Mouse (Mus musculus) left cerebral cortex, postnatal 36 days (tissue): Measurements from ENCODE around the gene Fgfrl1. TPM values are rescaled to one million over a fixed set of nuclear protein-coding genes. Genes with fewer than 3 reads are reported as not detected.

Source experiments
- DNase-seq, 2 experiments: peaks; one replicate each; pipeline ENCODE4 v3.0.0; 2021 to 2022; ENCODE audit warnings: low spot score in 2 of 2, mixed read lengths in 1 of 2
- intact Hi-C: fragments of 180-260 bp; cut with DNase I; formaldehyde crosslinking; loops from one replicate; pipeline ENCODE4 v1.15.1; 2025
- total RNA-seq, 2 experiments: library from RNA; stranded (reverse); gene quantifications; 2 replicates each; pipeline ENCODE4 v1.2.3; 2021

Gene Fgfrl1
- total RNA-seq, 2 experiments from 2014 or later: 16.4 to 23.8 TPM

- intact Hi-C loops: no loop called here
- no peak for DNase-seq
These were observed 29.4 kb upstream of the Fgfrl1 start for GRCm38 (mm10) chr5:108662772-108663171.

- intact Hi-C loops: loop anchor here (5.0 kb wide), 1 partner anchor 238 kb away; no protein-coding TSS in a partner anchor
- no peak for DNase-seq
These were observed 27.1 kb upstream of the Fgfrl1 start for GRCm38 (mm10) chr5:108665066-108665465.

- intact Hi-C loops: loop anchor here (5.0 kb wide), 1 partner anchor 240 kb away; no protein-coding TSS in a partner anchor
- no peak for DNase-seq
These were observed 24.8 kb upstream of the Fgfrl1 start for GRCm38 (mm10) chr5:108667370-108667769.

DNA sequence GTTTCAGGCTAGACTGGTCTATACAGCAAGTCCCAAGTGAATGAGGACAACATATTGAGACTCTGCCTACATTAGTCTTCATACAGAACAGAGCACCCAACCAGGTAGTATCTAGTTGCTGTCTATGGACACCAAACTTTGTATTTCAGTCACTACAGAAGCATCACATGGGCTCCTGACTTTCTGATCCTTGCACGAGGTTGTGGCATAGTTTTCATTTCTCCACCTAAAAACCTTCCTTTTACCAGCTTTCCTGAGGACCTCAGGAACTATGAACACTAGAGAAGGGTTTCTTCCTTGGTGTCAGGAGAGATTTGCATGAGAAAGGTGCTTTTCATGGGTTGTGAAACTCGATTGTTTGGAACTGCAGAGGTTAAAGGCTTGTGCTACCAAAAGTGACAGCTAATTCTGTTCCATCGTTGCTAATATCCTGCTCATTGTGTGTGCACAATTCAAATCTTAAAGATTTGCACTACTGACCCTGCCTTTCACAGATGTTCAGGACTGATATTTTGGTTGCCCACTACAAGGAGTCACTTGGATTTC lies 23.7 kb upstream of the Fgfrl1 start:
- no peak for DNase-seq
- intact Hi-C loops: loop anchor here (2.0 to 5.0 kb wide), 2 partner anchors 58 to 241 kb away; no protein-coding TSS in a partner anchor

DNA sequence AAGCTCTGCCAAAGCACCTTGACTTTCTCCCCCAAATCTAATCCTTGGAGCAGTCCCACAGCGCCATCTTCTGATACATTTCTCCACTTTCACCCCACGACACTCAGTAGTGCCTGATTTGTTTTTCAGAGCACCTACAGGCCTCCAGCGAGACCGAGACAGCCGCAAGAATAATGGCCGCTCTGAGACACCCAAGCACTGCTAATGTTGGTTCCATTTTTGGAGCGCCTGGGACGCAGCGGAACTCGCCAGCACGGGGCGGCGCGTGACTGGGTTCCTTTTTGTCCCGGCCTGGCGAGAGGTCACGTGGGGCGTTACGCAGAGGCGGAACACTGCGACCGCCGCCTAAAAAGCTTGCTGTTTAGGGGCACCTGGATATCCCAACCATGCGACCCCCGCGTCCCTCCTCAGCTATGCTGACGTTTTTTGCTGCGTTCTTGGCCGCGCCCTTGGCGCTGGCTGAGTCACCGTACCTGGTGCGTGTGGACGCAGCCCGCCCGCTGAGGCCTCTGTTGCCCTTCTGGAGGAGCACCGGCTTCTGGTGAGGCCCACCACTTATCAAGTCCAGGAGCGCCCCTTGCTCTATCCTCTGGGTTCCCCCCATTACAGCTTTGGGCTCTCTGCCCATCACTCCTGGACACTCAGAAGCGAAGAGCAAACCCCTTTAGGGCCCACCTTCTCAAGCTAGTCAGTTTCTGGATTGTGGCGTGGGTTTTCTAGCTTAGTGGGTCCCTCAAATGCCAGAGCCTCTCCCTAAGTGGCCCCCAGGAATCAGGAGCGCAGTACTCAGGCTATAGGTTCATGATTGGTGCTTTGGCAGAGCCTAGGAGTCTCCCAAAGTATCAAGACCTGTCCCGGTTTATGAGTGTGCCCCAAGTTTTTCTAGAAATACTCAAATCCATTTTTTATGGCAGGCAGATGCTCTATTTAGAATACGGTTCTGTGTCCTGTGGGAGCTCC lies 22.9 kb upstream of the Fgfrl1 start, which contains the start of gene Dgkq:
Gene Dgkq, minus strand, starts transcription at position 696 of the 960 bp plus-strand sequence.
- intact Hi-C loops: loop anchor here (2.0 to 5.0 kb wide), 2 partner anchors 58 to 242 kb away; no protein-coding TSS in a partner anchor
- DNase-seq: peak; percentile 91 to 92

DNA sequence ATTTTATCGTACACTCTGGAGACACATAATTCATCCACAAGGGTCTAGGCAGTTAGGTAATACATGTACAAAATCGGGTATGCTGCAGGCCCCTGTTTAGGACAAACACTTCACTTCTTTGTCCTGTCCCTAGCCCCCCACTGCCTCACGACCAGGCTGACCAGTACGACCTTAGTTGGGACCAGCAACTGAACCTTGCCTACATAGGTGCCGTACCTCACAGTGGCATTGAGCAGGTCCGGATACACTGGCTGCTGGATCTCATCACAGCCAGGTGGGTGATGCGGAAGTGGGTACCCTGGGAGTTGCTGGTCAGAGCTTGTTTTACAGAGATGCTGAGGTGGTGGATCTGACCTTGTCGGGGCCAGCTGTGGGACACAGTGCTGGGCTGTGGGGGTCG lies 22.2 kb upstream of the Fgfrl1 start:
- intact Hi-C loops: loop anchor here (2.0 to 5.0 kb wide), 2 partner anchors 57 to 243 kb away; no protein-coding TSS in a partner anchor
- DNase-seq: no peak

GRCm38 (mm10) chr5:108670785-108671184 lies 21.4 kb upstream of the Fgfrl1 start:
- intact Hi-C loops: no loop called here
- DNase-seq: no peak

- intact Hi-C loops: no loop called here
- DNase-seq: no peak
These were observed 20.4 kb upstream of the Fgfrl1 start for GRCm38 (mm10) chr5:108671757-108672156.

DNA sequence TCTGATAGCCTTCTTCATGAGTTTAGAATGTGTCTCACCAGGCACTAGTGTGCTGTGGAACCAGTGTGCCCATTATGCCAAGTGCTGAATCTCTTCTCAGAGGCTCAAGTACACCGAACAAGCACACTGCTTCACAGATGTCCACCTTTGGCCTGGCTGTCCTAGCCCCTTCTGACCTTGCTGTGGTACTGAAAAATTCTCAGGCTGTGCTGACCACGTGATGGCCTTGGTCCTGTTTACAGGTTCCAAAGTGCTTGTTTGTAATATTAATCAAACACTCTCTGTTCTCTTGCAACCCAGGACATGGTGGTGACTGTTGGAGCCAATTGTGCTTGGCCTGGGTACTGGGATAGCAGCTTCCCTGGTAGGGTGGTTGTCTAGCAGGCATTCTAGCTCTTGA lies 17.6 kb upstream of the Fgfrl1 start:
- intact Hi-C loops: no loop called here
- no peak for DNase-seq

DNA sequence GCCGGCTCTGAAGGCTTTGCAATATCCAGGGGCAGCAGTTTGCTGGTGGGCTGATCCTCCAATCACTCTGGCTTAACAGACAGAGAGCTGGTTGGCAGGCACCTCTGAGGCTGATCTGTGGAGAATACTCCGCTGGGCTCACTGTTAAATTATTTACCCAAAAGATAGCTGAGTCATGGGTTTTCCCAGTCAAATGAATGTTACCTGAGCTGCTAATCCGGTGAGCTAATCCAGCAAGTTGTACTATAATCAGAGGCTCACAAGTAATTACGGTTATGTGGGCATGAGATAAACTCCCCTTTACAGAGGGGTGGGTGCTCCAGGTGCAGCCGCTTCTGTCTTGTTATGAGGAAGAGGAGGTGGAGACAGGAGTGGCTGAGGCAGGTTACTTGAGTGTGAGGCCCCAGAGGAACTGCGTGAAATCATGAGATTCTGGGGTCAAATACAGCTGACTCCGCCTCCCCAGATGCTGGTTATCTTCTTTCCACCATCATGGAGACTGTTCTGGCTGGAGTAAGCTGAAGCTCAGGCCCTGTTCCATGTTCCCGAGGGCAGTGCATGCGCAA lies 16.8 kb upstream of the Fgfrl1 start, which contains the start of gene Slc26a1:
Gene Slc26a1, minus strand, starts transcription at position 319 of the 566 bp plus-strand sequence.
- no peak for DNase-seq
- intact Hi-C loops: no loop called here

DNA sequence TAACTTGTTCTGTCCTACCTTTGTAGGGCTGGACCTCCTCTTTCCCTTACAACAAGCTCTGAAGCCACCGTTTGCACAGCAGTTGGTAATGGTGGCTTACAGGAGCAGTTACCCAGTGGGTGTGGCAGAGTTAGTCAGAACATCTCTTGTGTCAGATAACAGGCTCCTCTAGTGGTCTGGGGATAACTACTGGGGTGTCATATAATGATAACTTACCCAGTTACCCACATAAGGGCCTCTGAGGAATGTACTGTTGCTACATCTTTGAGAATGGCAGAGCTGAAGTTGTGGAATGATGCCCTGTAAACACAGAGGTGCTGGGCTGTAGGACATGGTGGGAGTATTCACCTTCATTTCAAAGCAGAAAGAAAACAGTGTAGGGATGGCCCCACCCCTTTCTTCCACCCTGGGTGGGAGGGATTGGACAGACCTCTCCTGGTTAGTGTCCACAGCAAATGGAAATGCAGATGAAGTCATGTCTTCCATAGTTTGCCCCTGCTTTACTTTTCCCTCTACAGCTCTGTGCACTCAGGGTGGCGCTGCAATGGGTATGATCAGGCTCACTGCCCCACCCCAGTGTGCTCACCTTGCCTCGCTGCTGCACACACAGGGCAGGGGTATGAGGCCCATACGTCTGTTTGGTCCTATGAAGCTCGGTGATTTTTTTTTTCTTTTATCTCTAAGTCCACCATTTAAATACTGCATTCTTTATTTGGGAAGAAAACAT lies 15.2 kb upstream of the Fgfrl1 start:
- intact Hi-C loops: no loop called here
- DNase-seq: no peak

GRCm38 (mm10) chr5:108677605-108678295 lies 14.4 kb upstream of the Fgfrl1 start:
- peak; percentile 82 to 84 for DNase-seq
- intact Hi-C loops: no loop called here

GRCm38 (mm10) chr5:108678296-108678854 lies 13.8 kb upstream of the Fgfrl1 start:
- no peak for DNase-seq
- intact Hi-C loops: no loop called here

- intact Hi-C loops: no loop called here
- no peak for DNase-seq
These were observed 12.3 kb upstream of the Fgfrl1 start for GRCm38 (mm10) chr5:108679909-108680308.

DNA sequence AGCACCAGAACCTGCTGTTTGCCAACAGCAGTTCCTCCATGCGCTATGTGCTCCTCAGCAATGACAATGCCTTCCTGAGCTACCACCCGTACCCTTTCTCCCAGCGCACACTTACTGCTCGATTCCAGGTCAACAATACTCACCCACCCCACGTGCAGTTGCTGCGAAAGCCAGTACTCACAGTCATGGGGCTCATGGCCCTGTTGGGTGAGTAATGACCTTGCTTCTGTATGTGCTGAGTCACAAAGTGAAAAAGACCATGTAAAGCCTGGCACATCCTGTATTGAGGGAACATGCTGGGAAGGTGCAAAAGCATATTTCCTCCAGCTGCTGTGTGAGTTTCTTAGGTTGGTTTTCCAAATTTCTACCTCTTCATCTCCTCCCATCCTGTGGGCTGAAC lies 11.3 kb upstream of the Fgfrl1 start:
- intact Hi-C loops: no loop called here
- DNase-seq: no peak

DNA sequence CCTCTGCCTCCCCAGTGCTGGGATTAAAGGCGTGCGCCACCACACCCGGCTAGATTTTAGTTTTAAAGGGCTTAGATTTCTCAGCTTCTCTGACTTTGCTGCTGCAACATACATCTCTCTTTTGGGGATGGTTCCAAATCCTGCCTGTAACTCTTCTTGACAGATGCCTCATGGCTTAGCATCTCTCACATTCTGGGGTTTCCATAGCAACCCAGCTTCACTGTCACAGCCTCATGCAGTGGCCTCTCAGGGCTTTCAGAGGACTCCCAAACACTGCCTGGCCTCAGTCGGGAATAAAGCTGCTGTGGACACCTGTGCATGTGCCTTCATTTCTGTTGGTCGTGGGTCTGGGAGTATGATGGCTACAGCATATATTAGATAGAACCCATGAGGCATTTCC lies 3.1 kb upstream of the Fgfrl1 start:
- DNase-seq: no peak
- intact Hi-C loops: no loop called here

GRCm38 (mm10) chr5:108691152-108691551 lies 1.0 kb upstream of the Fgfrl1 start:
- no peak for DNase-seq
- intact Hi-C loops: no loop called here

- intact Hi-C loops: loop anchor here (2.0 kb wide), 1 partner anchor 33 kb away; no protein-coding TSS in a partner anchor
- DNase-seq: peak; percentile 57 to 61
These were observed 1.7 kb downstream of the Fgfrl1 start for GRCm38 (mm10) chr5:108693872-108694288.
